9 mouse cellular contexts compared by ENCODE assay signal in genomic region chr7:109614939-109615338, GRCm38 (mm10).
DNase-seq lines count a peak whose midpoint lies in the region; ATAC-seq and TF ChIP-seq lines count a peak whose summit lies in the region.
"Had no signal": no experiment of that assay in that cellular context is flagged by ENCODE, and none has a peak within 500 bp of the region (broad histone marks: within the 10 kb centered on the region; RNA-seq: fewer than 3 reads in every experiment).

No protein-coding gene starts in this region.

- H3K4me2 ChIP-seq in forebrain, embryonic 11.5 days (ENCODE audit: low read depth, low read length, severe bottlenecking), result peak overlapping the region; percentile 54
- H3K4me2 ChIP-seq in forebrain, embryonic 16.5 days (ENCODE audit: low read length), result no peak overlapping the region; the same call in 1 of the 2 replicates
- H3K4me2 ChIP-seq in liver, embryonic 13.5 days, result no peak overlapping the region; the same call in 1 of the 2 replicates

- H3K9ac ChIP-seq in forebrain, embryonic 11.5 days (ENCODE audit: low read length), result no peak overlapping the region; the same call in 1 of the 2 replicates
- no peak overlapping the region for H3K9ac ChIP-seq in forebrain, embryonic 16.5 days (replicated peaks; ENCODE audit: low read depth, low read length)
- H3K9ac ChIP-seq in liver, embryonic 13.5 days, result no peak overlapping the region

- no peak for DNase-seq in forebrain, embryonic 11.5 days (ENCODE audit: low spot score)
- no peak for DNase-seq in spleen, adult 2 months (ENCODE audit: low read depth in 1 of 2, low spot score in 2 of 2)
- no peak for DNase-seq in spleen, postnatal 4 days (ENCODE audit: low spot score in 2 of 2)
- no peak for DNase-seq in liver, embryonic 13.5 days
- no peak for DNase-seq in ovary, adult 18-20 months (ENCODE audit: low spot score)
- DNase-seq in frontal cortex, adult 2 months (ENCODE audit: extremely low spot score in 1 of 2, low spot score in 1 of 2), result no peak
- DNase-seq in frontal cortex, postnatal 14 days (ENCODE audit: low spot score in 2 of 2), result no peak
- DNase-seq: adrenal gland, adult 8-10 months had no signal

- H3K27ac ChIP-seq in forebrain, embryonic 11.5 days (ENCODE audit: low read depth, low read length), result no peak overlapping the region; the same call in 1 of the 2 replicates
- no peak overlapping the region for H3K27ac ChIP-seq in forebrain, embryonic 16.5 days (ENCODE audit: low read length)
- peak overlapping the region; percentile 46; the same call in 1 of the 2 replicates for H3K27ac ChIP-seq in spleen, adult 2 months (ENCODE audit: insufficient read depth, low read length)
- 0 out of 2 replicates have a peak overlapping the region, but pooled peaks have one; percentile 20 for H3K27ac ChIP-seq in liver, embryonic 13.5 days

- no peak for TF ChIP-seq POLR2A in spleen, adult 2 months (IDR thresholded peaks at IDR 0.05; ENCODE audit: low read depth, low read length)

- no peak for TF ChIP-seq CTCF in spleen, adult 2 months (IDR thresholded peaks at IDR 0.05; ENCODE audit: extremely low read depth, insufficient read depth, insufficient read length, insufficient replicate concordance)

- peaks cover 27% of the 10 kb centered on the region for H3K4me1 ChIP-seq in forebrain, embryonic 11.5 days (replicated peaks; ENCODE audit: control insufficient read depth, insufficient read depth, low read length)
- H3K4me1 ChIP-seq in forebrain, embryonic 16.5 days (replicated peaks; ENCODE audit: control insufficient read depth, insufficient read depth, low read length), result peaks cover 38% of the 10 kb centered on the region
- no peaks in the 10 kb centered on the region for H3K4me1 ChIP-seq in spleen, adult 2 months (ENCODE audit: control insufficient read depth, insufficient read depth, insufficient read length)
- H3K4me1 ChIP-seq in liver, embryonic 13.5 days (replicated peaks), result peaks cover 74% of the 10 kb centered on the region

- H3K9me3 ChIP-seq in forebrain, embryonic 11.5 days (ENCODE audit: control insufficient read depth, low read length), result no peaks in the 10 kb centered on the region
- no peaks in the 10 kb centered on the region for H3K9me3 ChIP-seq in forebrain, embryonic 16.5 days (ENCODE audit: control insufficient read depth, low read length)
- no peaks in the 10 kb centered on the region for H3K9me3 ChIP-seq in liver, embryonic 13.5 days (replicated peaks)

- ATAC-seq in forebrain, embryonic 11.5 days (replicated peaks; ENCODE audit: low FRiP score), result no peak
- no peak for ATAC-seq in forebrain, embryonic 16.5 days
- no peak for ATAC-seq in liver, embryonic 13.5 days (ENCODE audit: low read depth)

- H3K4me3 ChIP-seq in forebrain, embryonic 11.5 days (ENCODE audit: low read depth, low read length), result peak overlapping the region; percentile 32
- H3K4me3 ChIP-seq in forebrain, embryonic 16.5 days (replicated peaks; ENCODE audit: low read length), result no peak overlapping the region
- peak overlapping the region; percentile 14 for H3K4me3 ChIP-seq in spleen, adult 2 months (ENCODE audit: extremely low read depth, insufficient read depth, insufficient read length)
- H3K4me3 ChIP-seq in liver, embryonic 13.5 days (replicated peaks), result no peak overlapping the region

- H3K36me3 ChIP-seq in forebrain, embryonic 11.5 days (ENCODE audit: control insufficient read depth, insufficient read depth, low read length), result no peaks in the 10 kb centered on the region
- H3K36me3 ChIP-seq in forebrain, embryonic 16.5 days (ENCODE audit: control insufficient read depth, insufficient read depth), result no peaks in the 10 kb centered on the region
- H3K36me3 ChIP-seq in spleen, adult 2 months (ENCODE audit: control insufficient read depth, insufficient read depth, low read length), result no peaks in the 10 kb centered on the region
- no peaks in the 10 kb centered on the region for H3K36me3 ChIP-seq in liver, embryonic 13.5 days

- H3K27me3 ChIP-seq in forebrain, embryonic 11.5 days (ENCODE audit: control insufficient read depth, insufficient read depth, low read length), result no peaks in the 10 kb centered on the region
- no peaks in the 10 kb centered on the region for H3K27me3 ChIP-seq in forebrain, embryonic 16.5 days (replicated peaks; ENCODE audit: control insufficient read depth, insufficient read depth, low read length)
- no peaks in the 10 kb centered on the region; the same call in 1 of the 2 replicates for H3K27me3 ChIP-seq in spleen, adult 2 months (ENCODE audit: control insufficient read depth, insufficient read depth, low read length)
- H3K27me3 ChIP-seq in liver, embryonic 13.5 days, result no peaks in the 10 kb centered on the region

- WGBS in forebrain, embryonic 11.5 days, result 11% methylated on average over 4 of the region's 4 CpGs
- 8% methylated on average over 4 of the region's 4 CpGs for WGBS in forebrain, embryonic 16.5 days
- WGBS in spleen, adult 2 months, result 80% methylated on average over 4 of the region's 4 CpGs
- WGBS in liver, embryonic 13.5 days (ENCODE audit: insufficient replicate concordance), result 70% methylated on average over 4 of the region's 4 CpGs

Comparison
In these comparisons a context has a peak if more than half of its experiments do, and no peak if none do; other contexts are left out.
1. H3K4me3 ChIP-seq: peak in forebrain, embryonic 11.5 days (single experiment) and spleen, adult 2 months (single experiment); none in forebrain, embryonic 16.5 days (single experiment) and liver, embryonic 13.5 days (single experiment).
2. H3K27ac ChIP-seq: peak in spleen, adult 2 months (single experiment) and liver, embryonic 13.5 days (single experiment); none in forebrain, embryonic 11.5 days (single experiment) and forebrain, embryonic 16.5 days (single experiment).